Mouse (Mus musculus): Measurements from ENCODE around the gene Poc5. TPM values are rescaled to one million over a fixed set of nuclear protein-coding genes. Genes with fewer than 3 reads are reported as not detected.

The Poc5 gene
- total RNA-seq (2022) = 10 to 100 TPM; 14.0 to 24.9 (median 17.4) TPM

GRCm38 (mm10) chr13:96388042-96388888 is at the start of gene Poc5:
Gene Poc5, plus strand, starts transcription at chr13:96388294.
- DNase-seq = peak; percentile 98

- DNase-seq = peak; percentile 64
These were observed 46.6 kb upstream of the Poc5 start for GRCm38 (mm10) chr13:96341461-96341860.

- no peak for DNase-seq
These were observed 43.3 kb upstream of the Poc5 start for GRCm38 (mm10) chr13:96344778-96345177.

- DNase-seq = no peak
These were observed 41.5 kb upstream of the Poc5 start for GRCm38 (mm10) chr13:96346581-96346980.

GRCm38 (mm10) chr13:96350207-96350606 is 37.9 kb upstream of the Poc5 start:
- DNase-seq = no peak

- no peak for DNase-seq
These were observed 36.8 kb upstream of the Poc5 start for GRCm38 (mm10) chr13:96351264-96351663.

- no peak for DNase-seq
These were observed 12.6 kb upstream of the Poc5 start for GRCm38 (mm10) chr13:96375519-96375918.

GRCm38 (mm10) chr13:96376871-96377270 is 11.2 kb upstream of the Poc5 start:
- DNase-seq = no peak

- no peak for DNase-seq
These were observed 10.2 kb upstream of the Poc5 start for GRCm38 (mm10) chr13:96377883-96378282.

GRCm38 (mm10) chr13:96389301-96389700 is 1.2 kb downstream of the Poc5 start:
- DNase-seq = no peak

GRCm38 (mm10) chr13:96401251-96401650 is 13.2 kb downstream of the Poc5 start:
- no peak for DNase-seq

- DNase-seq = no peak
These were observed 17.4 kb downstream of the Poc5 start for GRCm38 (mm10) chr13:96405518-96405917.

- no peak for DNase-seq
These were observed 18.9 kb downstream of the Poc5 start for GRCm38 (mm10) chr13:96407040-96407439.

GRCm38 (mm10) chr13:96408786-96409185 is 20.7 kb downstream of the Poc5 start:
- no peak for DNase-seq

GRCm38 (mm10) chr13:96414384-96414783 is 26.3 kb downstream of the Poc5 start:
- DNase-seq = no peak

- DNase-seq = no peak
These were observed 28.3 kb downstream of the Poc5 start for GRCm38 (mm10) chr13:96416380-96416779.

- DNase-seq = no peak
These were observed 29.2 kb downstream of the Poc5 start for GRCm38 (mm10) chr13:96417261-96417813.

- no peak for DNase-seq
These were observed 30.4 kb downstream of the Poc5 start for GRCm38 (mm10) chr13:96418487-96418886.

- no peak for DNase-seq
These were observed 33.1 kb downstream of the Poc5 start for GRCm38 (mm10) chr13:96421230-96421629.

GRCm38 (mm10) chr13:96424496-96425274 is 36.6 kb downstream of the Poc5 start:
- no peak for DNase-seq

GRCm38 (mm10) chr13:96426044-96426443 is 38.0 kb downstream of the Poc5 start:
- no peak for DNase-seq

- no peak for DNase-seq
These were observed 40.4 kb downstream of the Poc5 start for GRCm38 (mm10) chr13:96428531-96428930.

GRCm38 (mm10) chr13:96431595-96432156 is 43.6 kb downstream of the Poc5 start:
- peak; percentile 80 for DNase-seq
